Mouse (Mus musculus) heart, embryonic 16.5 days (tissue): Measurements from ENCODE around the gene Ncoa7. TPM values are rescaled to one million over a fixed set of nuclear protein-coding genes. Genes with fewer than 3 reads are reported as not detected.

Source experiments
- ATAC-seq: fragments of 200-750 bp; cut with Nextera tagmentation; replicated peaks from 2 replicates; pipeline ENCODE4 v1.8.0; 2017; ENCODE audit warnings: moderate number of reproducible peaks; ENCODE audit not compliant: insufficient read depth, low FRiP score; ENCODE audit errors: extremely low read depth
- H3K27ac ChIP-seq: fragments of 300-500 bp; sonication (generic); 2 replicates; pipeline ENCODE4 v1.5.1; 2014; ENCODE audit warnings: mild to moderate bottlenecking, low read length, control low read depth, moderate library complexity
- H3K27me3 ChIP-seq: fragments of 300-500 bp; sonication (generic); 2 replicates; pipeline ENCODE4 v1.6.1; 2014; ENCODE audit warnings: low read length, mixed read lengths; ENCODE audit not compliant: control insufficient read depth, insufficient read depth
- H3K36me3 ChIP-seq: fragments of 300-500 bp; sonication (generic); 2 replicates; pipeline ENCODE4 v1.6.1; 2014; ENCODE audit not compliant: control insufficient read depth, insufficient read depth
- H3K4me1 ChIP-seq: fragments of 300-500 bp; sonication (generic); 2 replicates; pipeline ENCODE4 v1.6.1; 2014; ENCODE audit warnings: low read length, mixed read lengths; ENCODE audit not compliant: control insufficient read depth, insufficient read depth
- H3K4me2 ChIP-seq: fragments of 300-500 bp; sonication (generic); 2 replicates; pipeline ENCODE4 v1.6.1; 2014; ENCODE audit warnings: low read depth, mild to moderate bottlenecking, control low read depth, low read length
- H3K4me3 ChIP-seq: fragments of 300-500 bp; sonication (generic); 2 replicates; pipeline ENCODE4 v1.5.1; 2014; ENCODE audit warnings: mild to moderate bottlenecking, control low read depth, low read length
- H3K9ac ChIP-seq: fragments of 300-500 bp; sonication (generic); 2 replicates; pipeline ENCODE4 v1.6.1; 2014; ENCODE audit warnings: low read length, control low read depth
- H3K9me3 ChIP-seq: fragments of 300-500 bp; sonication (generic); replicated peaks from 2 replicates; pipeline ENCODE4 v1.6.1; 2016; ENCODE audit warnings: low read length; ENCODE audit not compliant: control insufficient read depth
- WGBS: fragments of 180-500 bp; shearing (Covaris S2); extraction: QIAGEN DNeasy Blood & Tissue Kit; methylation state at CpG from one replicate; pipeline ENCODE4 v1.1.7; 2014; 5-methylcytosine and 5-hydroxymethylcytosine counted together
- polyA plus RNA-seq: library from polyadenylated mRNA; unstranded; fragments of >200 nt; fragmentation: Nextera tagmentation; extraction: Ambion mirVana; gene quantifications from 2 replicates; pipeline ENCODE4 v1.2.1, GENCODE M21; 2015

Gene Ncoa7
- polyA plus RNA-seq, 1 experiment from 2014 or later = 7.7 TPM

GRCm38 (mm10) chr10:30718703-30719340 lies 84.3 kb downstream of the Ncoa7 start:
- 0 out of 2 replicates have a peak overlapping the region, but pooled peaks have one; percentile 5 for H3K4me2 ChIP-seq
- H3K27ac ChIP-seq = no peak overlapping the region
- no peaks in the 10 kb centered on the region for H3K27me3 ChIP-seq
- H3K4me3 ChIP-seq = no peak overlapping the region
- ATAC-seq = peak; percentile 67
- H3K9ac ChIP-seq = no peak overlapping the region
- peaks cover 9% of the 10 kb centered on the region for H3K36me3 ChIP-seq
- no peaks in the 10 kb centered on the region for H3K9me3 ChIP-seq
- WGBS = 23% methylated on average over 4 of the region's 4 CpGs
- H3K4me1 ChIP-seq = no peaks in the 10 kb centered on the region

- ATAC-seq = no peak
- H3K4me1 ChIP-seq = no peaks in the 10 kb centered on the region
- no peak overlapping the region for H3K27ac ChIP-seq
- H3K4me3 ChIP-seq = no peak overlapping the region
- no peak overlapping the region for H3K4me2 ChIP-seq
- no peaks in the 10 kb centered on the region for H3K27me3 ChIP-seq
- no peaks in the 10 kb centered on the region for H3K9me3 ChIP-seq
- H3K36me3 ChIP-seq = 0 out of 2 replicates have a peak, but pooled peaks cover 2% of the 10 kb centered on the region
- H3K9ac ChIP-seq = no peak overlapping the region
Observed at GRCm38 (mm10) chr10:30716171-30716570, 87.0 kb downstream of the Ncoa7 start.

GRCm38 (mm10) chr10:30712540-30712939 lies 90.6 kb downstream of the Ncoa7 start:
- H3K27ac ChIP-seq = no peak overlapping the region
- no peak for ATAC-seq

DNA sequence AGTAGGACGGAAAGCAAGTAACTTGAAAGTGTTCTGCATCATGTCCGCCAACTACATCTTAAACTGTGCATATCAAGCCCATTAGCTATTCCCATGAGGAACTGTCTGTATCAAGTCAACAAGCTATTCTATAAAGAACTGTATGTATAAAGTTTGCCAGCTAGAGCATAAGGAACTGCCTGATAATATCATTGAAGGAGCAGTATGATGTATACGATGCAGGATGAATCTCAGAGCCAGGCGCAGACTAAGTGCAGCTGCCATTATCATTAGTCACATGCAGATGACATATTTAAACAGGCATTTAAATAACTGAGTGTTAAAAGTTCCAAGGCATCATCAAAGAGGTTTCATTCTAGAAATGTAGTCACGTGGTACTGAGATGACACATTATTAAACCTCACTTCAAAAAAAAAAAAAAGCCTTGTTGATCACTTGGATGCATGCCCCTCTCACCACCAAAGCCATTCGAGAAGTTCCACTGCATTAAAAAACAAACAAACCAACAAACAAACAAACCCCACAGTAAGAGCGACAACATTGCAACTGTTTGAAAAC lies 93.2 kb downstream of the Ncoa7 start:
- Histone ChIP-seq H3K4me2 (no peak overlapping the region), H3K27ac (no peak overlapping the region), H3K4me3 (no peak overlapping the region), H3K4me1 (no peaks in the 10 kb centered on the region), H3K36me3 (no peaks in the 10 kb centered on the region), H3K9me3 (no peaks in the 10 kb centered on the region), H3K27me3 (no peaks in the 10 kb centered on the region), H3K9ac (no peak overlapping the region)
- no peak for ATAC-seq
- 79% methylated on average over 7 of the region's 7 CpGs for WGBS

More at GRCm38 (mm10) chr10:30712540-30712939, 90.6 kb downstream of the Ncoa7 start:
- 82% methylated on average over 1 of the region's 1 CpGs for WGBS
- Histone ChIP-seq H3K27me3 (no peaks in the 10 kb centered on the region), H3K4me2 (no peak overlapping the region), H3K36me3 (no peaks in the 10 kb centered on the region), H3K9ac (no peak overlapping the region), H3K4me1 (no peaks in the 10 kb centered on the region), H3K4me3 (no peak overlapping the region), H3K9me3 (no peaks in the 10 kb centered on the region)

- Histone ChIP-seq H3K9ac (no peak overlapping the region), H3K4me3 (no peak overlapping the region), H3K27ac (no peak overlapping the region), H3K9me3 (no peaks in the 10 kb centered on the region), H3K4me1 (no peaks in the 10 kb centered on the region), H3K27me3 (no peaks in the 10 kb centered on the region), H3K4me2 (no peak overlapping the region), H3K36me3 (no peaks in the 10 kb centered on the region)
- no peak for ATAC-seq
- WGBS = 84% methylated on average over 5 of the region's 5 CpGs
Observed at GRCm38 (mm10) chr10:30708039-30708438, 95.1 kb downstream of the Ncoa7 start.

- H3K27ac ChIP-seq = no peak overlapping the region
- no peak overlapping the region for H3K9ac ChIP-seq
- 89% methylated on average over 1 of the region's 1 CpGs for WGBS
- no peaks in the 10 kb centered on the region for H3K9me3 ChIP-seq
- H3K4me2 ChIP-seq = no peak overlapping the region
- H3K27me3 ChIP-seq = no peaks in the 10 kb centered on the region
- H3K4me1 ChIP-seq = no peaks in the 10 kb centered on the region
- H3K4me3 ChIP-seq = no peak overlapping the region
- ATAC-seq = no peak
- no peaks in the 10 kb centered on the region; the same call in 1 of the 2 replicates for H3K36me3 ChIP-seq
Observed at GRCm38 (mm10) chr10:30702663-30703062, 100.5 kb downstream of the Ncoa7 start.

- 89% methylated on average over 3 of the region's 3 CpGs for WGBS
- no peaks in the 10 kb centered on the region for H3K9me3 ChIP-seq
- H3K27me3 ChIP-seq = no peaks in the 10 kb centered on the region
- no peak overlapping the region for H3K4me2 ChIP-seq
- no peaks in the 10 kb centered on the region for H3K4me1 ChIP-seq
- H3K27ac ChIP-seq = no peak overlapping the region
- no peak for ATAC-seq
- H3K9ac ChIP-seq = no peak overlapping the region
- H3K36me3 ChIP-seq = peaks cover 9% of the 10 kb centered on the region
- H3K4me3 ChIP-seq = no peak overlapping the region
Observed at GRCm38 (mm10) chr10:30686862-30687261, 116.3 kb downstream of the Ncoa7 start.

DNA sequence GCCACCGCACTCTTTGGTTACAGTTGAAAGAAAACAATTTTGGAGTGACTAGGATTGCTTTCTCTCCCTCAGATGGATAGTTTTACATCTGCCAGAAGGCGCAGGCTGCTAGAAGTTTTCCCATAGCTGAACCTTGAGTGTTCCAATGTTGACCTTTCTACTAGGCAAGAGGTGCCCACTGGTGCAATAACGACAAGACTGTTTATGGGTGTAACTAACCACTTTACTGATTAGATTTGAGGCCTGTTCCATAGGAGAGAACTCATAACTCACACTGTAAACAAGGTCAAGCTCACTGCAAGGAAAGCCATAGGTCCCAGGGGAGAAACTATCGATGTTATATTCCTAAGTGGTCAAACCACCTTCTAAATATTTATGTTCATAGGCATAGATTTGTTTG lies 119.7 kb downstream of the Ncoa7 start:
- 85% methylated on average over 4 of the region's 4 CpGs for WGBS
- no peaks in the 10 kb centered on the region for H3K4me1 ChIP-seq
- H3K4me3 ChIP-seq = no peak overlapping the region
- no peaks in the 10 kb centered on the region for H3K36me3 ChIP-seq
- no peaks in the 10 kb centered on the region for H3K9me3 ChIP-seq
- H3K27me3 ChIP-seq = no peaks in the 10 kb centered on the region
- ATAC-seq = no peak
- no peak overlapping the region for H3K9ac ChIP-seq
- H3K27ac ChIP-seq = no peak overlapping the region
- H3K4me2 ChIP-seq = no peak overlapping the region

GRCm38 (mm10) chr10:30679756-30680155 lies 123.4 kb downstream of the Ncoa7 start:
- Histone ChIP-seq H3K9ac (no peak overlapping the region), H3K4me1 (no peaks in the 10 kb centered on the region), H3K27me3 (no peaks in the 10 kb centered on the region), H3K4me2 (no peak overlapping the region), H3K36me3 (no peaks in the 10 kb centered on the region), H3K9me3 (no peaks in the 10 kb centered on the region), H3K4me3 (no peak overlapping the region), H3K27ac (no peak overlapping the region)
- ATAC-seq = no peak
- WGBS = 90% methylated on average over 2 of the region's 2 CpGs
